Mouse (Mus musculus): ENCODE measurements around the gene Cd244a. TPM values are rescaled to one million over a fixed set of nuclear protein-coding genes. Genes with fewer than 3 reads are reported as not detected.

Cd244a gene
- polyA plus RNA-seq, 1 experiment from 2014 or later: not detected

- no peaks in the 10 kb centered on the region for H3K9me3 ChIP-seq (replicated peaks)
- no peaks in the 10 kb centered on the region for H3K4me1 ChIP-seq
- ATAC-seq: no peak
- H3K9ac ChIP-seq: no peak overlapping the region
- H3K4me3 ChIP-seq: no peak overlapping the region
- H3K36me3 ChIP-seq (ENCODE audit: poor library complexity, severe bottlenecking): no peaks in the 10 kb centered on the region
- 89% methylated on average over 2 of the region's 2 CpGs for WGBS
- no peak overlapping the region for H3K27ac ChIP-seq
- H3K27me3 ChIP-seq: no peaks in the 10 kb centered on the region
- H3K4me2 ChIP-seq: no peak overlapping the region
Observed at GRCm38 (mm10) chr1:171584584-171584983, 25.6 kb downstream of the Cd244a start.

GRCm38 (mm10) chr1:171604686-171605085 lies 45.7 kb downstream of the Cd244a start:
- Histone ChIP-seq H3K4me2 (no peak overlapping the region), H3K27me3 (no peaks in the 10 kb centered on the region)
- WGBS: 93% methylated on average over 3 of the region's 3 CpGs

GRCm38 (mm10) chr1:171606656-171607055 lies 47.7 kb downstream of the Cd244a start:
- Histone ChIP-seq H3K27me3 (no peaks in the 10 kb centered on the region), H3K4me3 (no peak overlapping the region), H3K9ac (no peak overlapping the region), H3K4me1 (no peaks in the 10 kb centered on the region), H3K36me3 (ENCODE audit: poor library complexity, severe bottlenecking) (no peaks in the 10 kb centered on the region), H3K27ac (no peak overlapping the region), H3K9me3 (replicated peaks) (no peaks in the 10 kb centered on the region), H3K4me2 (no peak overlapping the region)
- no peak for ATAC-seq
- 80% methylated on average over 3 of the region's 3 CpGs for WGBS

More at GRCm38 (mm10) chr1:171604686-171605085, 45.7 kb downstream of the Cd244a start:
- Histone ChIP-seq H3K27ac (no peak overlapping the region), H3K36me3 (ENCODE audit: poor library complexity, severe bottlenecking) (no peaks in the 10 kb centered on the region), H3K9me3 (replicated peaks) (no peaks in the 10 kb centered on the region), H3K4me3 (no peak overlapping the region), H3K4me1 (no peaks in the 10 kb centered on the region), H3K9ac (no peak overlapping the region)
- no peak for ATAC-seq

GRCm38 (mm10) chr1:171607176-171607575 lies 48.2 kb downstream of the Cd244a start, which contains the start of gene Ly9:
Gene Ly9, minus strand, starts transcription at chr1:171607410.
- Histone ChIP-seq H3K4me1 (no peaks in the 10 kb centered on the region), H3K4me2 (no peak within 1 kb of the TSS), H3K27ac (no peak within 1 kb of the TSS), H3K27me3 (no peaks in the 10 kb centered on the region), H3K9me3 (replicated peaks) (no peaks in the 10 kb centered on the region), H3K36me3 (ENCODE audit: poor library complexity, severe bottlenecking) (no peaks in the 10 kb centered on the region), H3K9ac (no peak within 1 kb of the TSS), H3K4me3 (no peak within 1 kb of the TSS)
- no peak for ATAC-seq
- WGBS: 86% methylated on average over 9 of the region's 9 CpGs

- no peaks in the 10 kb centered on the region for H3K9me3 ChIP-seq (replicated peaks)
- H3K27ac ChIP-seq: no peak overlapping the region
- H3K9ac ChIP-seq: no peak overlapping the region
- no peak for ATAC-seq
- no peak overlapping the region for H3K4me2 ChIP-seq
- no peaks in the 10 kb centered on the region for H3K36me3 ChIP-seq (ENCODE audit: poor library complexity, severe bottlenecking)
- H3K4me1 ChIP-seq: no peaks in the 10 kb centered on the region
- no peaks in the 10 kb centered on the region for H3K27me3 ChIP-seq
- no peak overlapping the region for H3K4me3 ChIP-seq
- 89% methylated on average over 2 of the region's 2 CpGs for WGBS
Observed at GRCm38 (mm10) chr1:171610026-171610425, 51.0 kb downstream of the Cd244a start.

- 9% methylated on average over 1 of the region's 1 CpGs for WGBS
- H3K36me3 ChIP-seq (ENCODE audit: poor library complexity, severe bottlenecking): no peaks in the 10 kb centered on the region
- H3K9me3 ChIP-seq (replicated peaks): no peaks in the 10 kb centered on the region
- no peak for ATAC-seq
- no peak overlapping the region for H3K9ac ChIP-seq
- H3K4me2 ChIP-seq: no peak overlapping the region
- H3K27ac ChIP-seq: no peak overlapping the region
- no peaks in the 10 kb centered on the region for H3K27me3 ChIP-seq
- no peak overlapping the region for H3K4me3 ChIP-seq
- H3K4me1 ChIP-seq: no peaks in the 10 kb centered on the region
Observed at GRCm38 (mm10) chr1:171610781-171611180, 51.8 kb downstream of the Cd244a start.

GRCm38 (mm10) chr1:171613962-171614361 lies 55.0 kb downstream of the Cd244a start:
- no peaks in the 10 kb centered on the region for H3K4me1 ChIP-seq
- 49% methylated on average over 2 of the region's 2 CpGs for WGBS
- no peak overlapping the region for H3K27ac ChIP-seq
- ATAC-seq: no peak
- no peaks in the 10 kb centered on the region for H3K9me3 ChIP-seq (replicated peaks)
- H3K27me3 ChIP-seq: no peaks in the 10 kb centered on the region
- no peak overlapping the region for H3K9ac ChIP-seq
- H3K36me3 ChIP-seq (ENCODE audit: poor library complexity, severe bottlenecking): no peaks in the 10 kb centered on the region
- no peak overlapping the region for H3K4me2 ChIP-seq
- no peak overlapping the region for H3K4me3 ChIP-seq

- no peak overlapping the region for H3K4me3 ChIP-seq
- no peak overlapping the region for H3K4me2 ChIP-seq
- WGBS: 83% methylated on average over 11 of the region's 11 CpGs
- H3K9me3 ChIP-seq (replicated peaks): no peaks in the 10 kb centered on the region
- H3K36me3 ChIP-seq (ENCODE audit: poor library complexity, severe bottlenecking): no peaks in the 10 kb centered on the region
- H3K27me3 ChIP-seq: no peaks in the 10 kb centered on the region
- H3K9ac ChIP-seq: no peak overlapping the region
- H3K27ac ChIP-seq: no peak overlapping the region
- no peaks in the 10 kb centered on the region for H3K4me1 ChIP-seq
- no peak for ATAC-seq
Observed at GRCm38 (mm10) chr1:171616881-171617515, 58.0 kb downstream of the Cd244a start.

GRCm38 (mm10) chr1:171619001-171619400 lies 60.0 kb downstream of the Cd244a start:
- Histone ChIP-seq H3K4me2 (no peak overlapping the region), H3K4me1 (no peaks in the 10 kb centered on the region), H3K9ac (no peak overlapping the region), H3K36me3 (ENCODE audit: poor library complexity, severe bottlenecking) (no peaks in the 10 kb centered on the region), H3K27ac (no peak overlapping the region), H3K4me3 (no peak overlapping the region), H3K9me3 (replicated peaks) (no peaks in the 10 kb centered on the region), H3K27me3 (no peaks in the 10 kb centered on the region)
- 80% methylated on average over 8 of the region's 8 CpGs for WGBS
- ATAC-seq: no peak

- Histone ChIP-seq H3K36me3 (ENCODE audit: poor library complexity, severe bottlenecking) (no peaks in the 10 kb centered on the region), H3K9ac (no peak overlapping the region), H3K4me2 (no peak overlapping the region), H3K27ac (no peak overlapping the region), H3K9me3 (replicated peaks) (no peaks in the 10 kb centered on the region), H3K27me3 (no peaks in the 10 kb centered on the region), H3K4me1 (no peaks in the 10 kb centered on the region), H3K4me3 (no peak overlapping the region)
- ATAC-seq: no peak
- WGBS: 89% methylated on average over 3 of the region's 3 CpGs
Observed at GRCm38 (mm10) chr1:171619645-171620044, 60.7 kb downstream of the Cd244a start.

- ATAC-seq: no peak
- no peaks in the 10 kb centered on the region for H3K36me3 ChIP-seq (ENCODE audit: poor library complexity, severe bottlenecking)
- WGBS: 92% methylated on average over 6 of the region's 6 CpGs
- H3K9ac ChIP-seq: no peak overlapping the region
- no peaks in the 10 kb centered on the region for H3K9me3 ChIP-seq (replicated peaks)
- H3K27ac ChIP-seq: no peak overlapping the region
- H3K4me1 ChIP-seq: no peaks in the 10 kb centered on the region
- no peak overlapping the region for H3K4me2 ChIP-seq
- no peak overlapping the region for H3K4me3 ChIP-seq
- H3K27me3 ChIP-seq: no peaks in the 10 kb centered on the region
Observed at GRCm38 (mm10) chr1:171620091-171620490, 61.1 kb downstream of the Cd244a start.

GRCm38 (mm10) chr1:171627801-171628200 lies 68.8 kb downstream of the Cd244a start:
- no peaks in the 10 kb centered on the region for H3K4me1 ChIP-seq
- H3K4me2 ChIP-seq: no peak overlapping the region
- no peaks in the 10 kb centered on the region for H3K27me3 ChIP-seq
- 82% methylated on average over 3 of the region's 3 CpGs for WGBS
- no peak overlapping the region for H3K9ac ChIP-seq
- no peak overlapping the region for H3K27ac ChIP-seq
- H3K9me3 ChIP-seq (replicated peaks): no peaks in the 10 kb centered on the region
- no peak overlapping the region for H3K4me3 ChIP-seq
- no peaks in the 10 kb centered on the region for H3K36me3 ChIP-seq (ENCODE audit: poor library complexity, severe bottlenecking)
- no peak for ATAC-seq

GRCm38 (mm10) chr1:171629168-171629567 lies 70.2 kb downstream of the Cd244a start:
- Histone ChIP-seq H3K9me3 (replicated peaks) (no peaks in the 10 kb centered on the region), H3K27me3 (no peaks in the 10 kb centered on the region), H3K4me3 (no peak overlapping the region), H3K4me1 (no peaks in the 10 kb centered on the region), H3K27ac (no peak overlapping the region), H3K9ac (no peak overlapping the region), H3K36me3 (ENCODE audit: poor library complexity, severe bottlenecking) (no peaks in the 10 kb centered on the region), H3K4me2 (no peak overlapping the region)
- WGBS: 80% methylated on average over 6 of the region's 6 CpGs
- no peak for ATAC-seq
